Mouse (Mus musculus) megakaryocyte, embryonic 14.5 days (primary cell): ENCODE measurements at regions not wholly inside any gene's neighbourhood (a gene's known extent, or its start where the extent isn't known, plus 50 kb on each side); places are given as distances from the start of the nearest gene placed in this dataset.

Source experiments
- FLI1 ChIP-seq: IDR thresholded peaks from 2 replicates; pipeline ENCODE4 v1.6.1; 2012; ENCODE audit warnings: low read length, inconsistent platforms, mixed read lengths
- GATA1 ChIP-seq: IDR thresholded peaks from 3 replicates; pipeline ENCODE4 v1.6.1; 2012; ENCODE audit warnings: mixed read lengths, low read length, inconsistent platforms, borderline replicate concordance

DNA sequence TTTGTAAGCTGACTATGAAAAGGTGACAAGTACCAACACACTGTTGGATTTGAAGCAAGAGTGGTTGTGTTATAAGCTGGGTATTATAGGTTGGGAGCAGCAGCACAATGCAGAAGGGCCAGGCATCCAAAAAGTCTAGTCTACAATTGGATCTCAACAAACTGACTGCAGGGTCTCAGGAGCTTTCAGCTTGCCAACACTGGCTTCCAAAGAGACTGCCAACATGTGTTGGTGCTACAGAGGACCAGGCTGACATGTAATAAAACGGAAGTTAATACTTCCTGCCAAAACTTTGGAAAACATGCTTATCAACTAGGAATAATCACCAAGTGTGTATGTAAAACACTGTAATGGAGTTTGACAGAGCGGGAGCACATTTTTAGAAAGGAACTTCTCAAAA lies 170.3 kb upstream of the Gm5148 start:
- TF ChIP-seq FLI1 (no peak), GATA1 (no peak)
